Mouse (Mus musculus) intestine, postnatal 0 days (tissue): ENCODE results near the gene Pole2. TPM values are rescaled to one million over a fixed set of nuclear protein-coding genes. Genes with fewer than 3 reads are reported as not detected.
A peak's percentile ranks its signal among the peaks of the same experiment; 100 is the strongest.
"Not testable (repeated sequence)": the region's sequence is repeated elsewhere in the genome, so short reads cannot be mapped to it uniquely, and the experiment has no call there.

Source experiments
- ATAC-seq: fragments of 200-750 bp; cut with Nextera tagmentation; 2 replicates; pipeline ENCODE4 v1.8.0; 2017; ENCODE audit warnings: mild to moderate bottlenecking, moderate TSS enrichment, moderate library complexity
- H3K27ac ChIP-seq: fragments of 300-500 bp; sonication (generic); 2 replicates; pipeline ENCODE4 v1.5.1; 2014; ENCODE audit warnings: mild to moderate bottlenecking, low read depth, low read length, moderate library complexity
- H3K27me3 ChIP-seq: fragments of 300-500 bp; sonication (generic); replicated peaks from 2 replicates; pipeline ENCODE4 v1.6.1; 2014; ENCODE audit warnings: low read length, mixed read lengths; ENCODE audit not compliant: control insufficient read depth, insufficient read depth
- H3K36me3 ChIP-seq: fragments of 300-500 bp; sonication (generic); 2 replicates; pipeline ENCODE4 v1.6.1; 2014; ENCODE audit warnings: mild to moderate bottlenecking, moderate library complexity; ENCODE audit not compliant: control insufficient read depth, insufficient read depth
- H3K4me1 ChIP-seq: fragments of 300-500 bp; sonication (generic); replicated peaks from 2 replicates; pipeline ENCODE4 v1.6.1; 2014; ENCODE audit warnings: antibody characterized with exemption, low read length, mixed read lengths; ENCODE audit not compliant: control insufficient read depth, insufficient read depth
- H3K4me2 ChIP-seq: fragments of 300-500 bp; sonication (generic); replicated peaks from 2 replicates; pipeline ENCODE4 v1.6.1; 2014; ENCODE audit warnings: low read depth, mild to moderate bottlenecking, moderate library complexity
- H3K4me3 ChIP-seq: fragments of 300-500 bp; sonication (generic); 2 replicates; pipeline ENCODE4 v1.5.1; 2014; ENCODE audit warnings: low read depth, low read length
- H3K9ac ChIP-seq: fragments of 300-500 bp; sonication (generic); 2 replicates; pipeline ENCODE4 v1.6.1; 2014; ENCODE audit warnings: mild to moderate bottlenecking, low read depth, low read length
- H3K9me3 ChIP-seq: fragments of 300-500 bp; sonication (generic); 2 replicates; pipeline ENCODE4 v1.6.1; 2016; ENCODE audit warnings: mixed run types; ENCODE audit not compliant: control insufficient read depth
- CTCF ChIP-seq: sonication (generic); IDR thresholded peaks from 2 replicates; pipeline ENCODE4 v1.5.1; 2016; ENCODE audit warnings: low read depth, mild to moderate bottlenecking, control low read depth, antibody characterized with exemption, moderate library complexity
- WGBS: fragments of 180-500 bp; shearing (Covaris S2); extraction: QIAGEN DNeasy Blood & Tissue Kit; methylation state at CpG from one replicate; pipeline ENCODE4 v1.1.7; 2014; 5-methylcytosine and 5-hydroxymethylcytosine counted together
- microRNA-seq: library from miRNA; unstranded; fragments of <30 nt; microRNA quantifications from one replicate; pipeline ENCODE4, GENCODE M21; 2016
- polyA plus RNA-seq: library from polyadenylated mRNA; unstranded; fragments of >200 nt; fragmentation: Nextera tagmentation; extraction: Ambion mirVana; gene quantifications from 2 replicates; pipeline ENCODE4 v1.2.1, GENCODE M21; 2015

Gene Pole2
- polyA plus RNA-seq, 1 experiment from 2014 or later = 5.4 TPM

- WGBS = 5% methylated on average over 9 of the region's 9 CpGs
- Histone ChIP-seq H3K9ac (no peak overlapping the region), H3K27me3 (no peaks in the 10 kb centered on the region), H3K4me2 (peak overlapping the region; percentile 43), H3K27ac (no peak overlapping the region), H3K36me3 (peaks cover 13% of the 10 kb centered on the region; the same call in 1 of the 2 replicates), H3K4me1 (peaks cover 7% of the 10 kb centered on the region), H3K4me3 (peak overlapping the region; percentile 81), H3K9me3 (no peaks in the 10 kb centered on the region)
- peak; percentile 84 for TF ChIP-seq CTCF
- peak; percentile 12; the same call in 1 of the 2 replicates for ATAC-seq
Measured at GRCm38 (mm10) chr12:69159578-69159940, 68.4 kb downstream of the Pole2 start.

GRCm38 (mm10) chr12:69158765-69159577 is 69.0 kb downstream of the Pole2 start, which contains the start of gene Rps29:
Gene Rps29, minus strand, starts transcription at chr12:69159186.
- Histone ChIP-seq H3K4me2 (peak within 1 kb of the TSS; percentile 61), H3K27ac (peak within 1 kb of the TSS; percentile 91), H3K4me3 (peak within 1 kb of the TSS; percentile 81), H3K9ac (peak within 1 kb of the TSS; percentile 66), H3K36me3 (peaks cover 13% of the 10 kb centered on the region; the same call in 1 of the 2 replicates)
- H3K27me3 ChIP-seq, H3K9me3 ChIP-seq, H3K4me1 ChIP-seq: not testable (repeated sequence)
- ATAC-seq = peak; percentile 99
- under 1% methylated on average over 57 of the region's 68 CpGs for WGBS

- no peak for ATAC-seq
- H3K4me1 ChIP-seq = peaks cover 7% of the 10 kb centered on the region
- H3K4me2 ChIP-seq = peak overlapping the region; percentile 61
- WGBS = under 1% methylated on average over 19 of the region's 19 CpGs
- H3K4me3 ChIP-seq = peak overlapping the region; percentile 81
- no peaks in the 10 kb centered on the region for H3K27me3 ChIP-seq
- H3K9ac ChIP-seq = peak overlapping the region; percentile 66
- H3K27ac ChIP-seq = peak overlapping the region; percentile 91
- no peak for TF ChIP-seq CTCF
- H3K36me3 ChIP-seq = peaks cover 13% of the 10 kb centered on the region; the same call in 1 of the 2 replicates
- H3K9me3 ChIP-seq = no peaks in the 10 kb centered on the region
Measured at GRCm38 (mm10) chr12:69158366-69158764, 69.6 kb downstream of the Pole2 start.

DNA sequence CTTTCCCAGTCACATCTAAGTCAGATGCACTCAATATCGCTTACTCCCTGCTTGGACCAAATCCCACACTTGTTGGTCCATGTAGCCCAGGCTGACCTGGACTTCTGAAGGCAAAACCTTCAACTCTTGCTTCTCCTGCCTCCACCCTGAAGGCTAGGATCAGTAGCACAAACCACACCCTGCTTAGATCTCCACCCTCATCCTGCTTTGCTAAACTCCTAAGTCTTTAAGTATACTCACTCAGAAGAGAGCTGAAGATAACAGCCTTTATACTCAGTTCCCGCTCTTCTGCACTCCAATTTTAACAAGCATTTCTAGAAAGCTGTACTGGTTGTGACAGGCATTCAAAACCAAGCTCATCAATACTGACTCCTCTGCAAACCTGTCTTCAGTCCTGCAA is 70.9 kb downstream of the Pole2 start:
- Histone ChIP-seq H3K36me3 (peaks cover 13% of the 10 kb centered on the region; the same call in 1 of the 2 replicates), H3K9me3 (no peaks in the 10 kb centered on the region), H3K4me2 (peak overlapping the region; percentile 61; the same call in 1 of the 2 replicates), H3K4me1 (peaks cover 7% of the 10 kb centered on the region), H3K27me3 (no peaks in the 10 kb centered on the region), H3K27ac (no peak overlapping the region), H3K9ac (no peak overlapping the region), H3K4me3 (no peak overlapping the region)
- TF ChIP-seq CTCF = no peak
- WGBS = 93% methylated on average over 2 of the region's 2 CpGs
- ATAC-seq = no peak

DNA sequence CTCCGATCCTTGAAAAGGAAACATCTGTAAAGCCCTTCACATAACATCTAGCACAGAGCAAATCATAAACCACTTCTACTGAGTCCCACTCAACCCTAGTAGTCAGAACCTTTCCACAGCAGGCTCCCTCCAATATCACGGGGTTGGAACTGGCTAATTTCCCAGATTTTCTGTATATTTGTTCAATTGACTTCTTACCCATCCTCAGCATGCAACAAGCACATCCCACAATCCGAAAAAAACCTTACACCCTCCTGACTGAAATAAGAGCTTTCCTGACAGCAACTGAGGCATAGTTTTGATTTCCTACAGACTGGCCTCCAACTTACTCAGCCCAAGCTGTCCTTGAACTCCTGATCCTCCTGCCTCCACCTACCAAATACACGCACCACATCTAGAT is 71.6 kb downstream of the Pole2 start:
- 73% methylated on average over 4 of the region's 4 CpGs for WGBS
- Histone ChIP-seq H3K36me3 (peaks cover 13% of the 10 kb centered on the region; the same call in 1 of the 2 replicates), H3K27ac (no peak overlapping the region), H3K27me3 (no peaks in the 10 kb centered on the region), H3K4me3 (no peak overlapping the region), H3K4me2 (no peak overlapping the region), H3K9me3 (no peaks in the 10 kb centered on the region), H3K9ac (no peak overlapping the region), H3K4me1 (peaks cover 7% of the 10 kb centered on the region)
- TF ChIP-seq CTCF = no peak
- no peak for ATAC-seq

- H3K4me2 ChIP-seq = no peak overlapping the region
- TF ChIP-seq CTCF = no peak
- WGBS = 75% methylated on average over 2 of the region's 2 CpGs
- H3K4me1 ChIP-seq = peaks cover 7% of the 10 kb centered on the region
- no peak overlapping the region for H3K4me3 ChIP-seq
- no peak overlapping the region for H3K27ac ChIP-seq
- no peak for ATAC-seq
- H3K27me3 ChIP-seq = no peaks in the 10 kb centered on the region
- H3K9ac ChIP-seq = no peak overlapping the region
- no peaks in the 10 kb centered on the region for H3K9me3 ChIP-seq
- peaks cover 13% of the 10 kb centered on the region; the same call in 1 of the 2 replicates for H3K36me3 ChIP-seq
Measured at GRCm38 (mm10) chr12:69155923-69156322, 72.1 kb downstream of the Pole2 start.

Small RNAs within 50 kb of the gene (microRNA-seq; reads per million reads assigned to microRNA genes)
- gene Gm47287 = not detected
- gene Gm47295 = 1.1 reads per million

Other genes starting within 250 kb of the Pole2 start
- gene Rps29, start 69.0 kb downstream of the Pole2 start, polyA plus RNA-seq = 1,572 and 1,602 TPM in 2 replicates
- 3.5 and 5.5 TPM in 2 replicates for gene Lrr1, start 59.4 kb downstream of the Pole2 start, polyA plus RNA-seq
- 628 and 634 TPM in 2 replicates for gene Rpl36al, start 44.1 kb downstream of the Pole2 start, polyA plus RNA-seq
- gene Mgat2, start 44.0 kb downstream of the Pole2 start, polyA plus RNA-seq = 41.5 and 46.9 TPM in 2 replicates
- 9.9 and 10.2 TPM in 2 replicates for gene Gm49383, start 31.1 kb downstream of the Pole2 start, polyA plus RNA-seq
- 2.9 and 3.4 TPM in 2 replicates for gene Dnaaf2, start 29.8 kb downstream of the Pole2 start, polyA plus RNA-seq
- 9.1 and 9.5 TPM in 2 replicates for gene Gm49384, start 23.9 kb downstream of the Pole2 start, polyA plus RNA-seq
- 8.1 and 8.3 TPM in 2 replicates for gene Klhdc1, start 13.0 kb upstream of the Pole2 start, polyA plus RNA-seq
- gene Klhdc2, start 68.5 kb upstream of the Pole2 start, polyA plus RNA-seq = 67.7 and 70.3 TPM in 2 replicates
- 41.9 and 45.3 TPM in 2 replicates for gene Nemf, start 129.0 kb upstream of the Pole2 start, polyA plus RNA-seq
- gene Arf6, start 144.0 kb upstream of the Pole2 start, polyA plus RNA-seq = 82.7 and 86.3 TPM in 2 replicates
- gene Gm9887, start 144.3 kb upstream of the Pole2 start, polyA plus RNA-seq = 1.9 and 2.4 TPM in 2 replicates